Mouse (Mus musculus) left cerebral cortex, adult 2 months (tissue): ENCODE measurements around the gene Prdm5. TPM values are rescaled to one million over a fixed set of nuclear protein-coding genes. Genes with fewer than 3 reads are reported as not detected.

Source experiments
- DNase-seq, 2 experiments: peaks; one replicate each; pipeline ENCODE4 v3.0.0; 2021 to 2022; ENCODE audit warnings: low spot score in 2 of 2, mixed read lengths in 1 of 2; ENCODE audit errors: extremely low spot score in 1 of 2
- H3K27ac ChIP-seq: fragments of 200-600 bp; 2 replicates; pipeline ENCODE4 v1.8.1; 2022
- H3K4me3 ChIP-seq: fragments of 200-600 bp; 2 replicates; pipeline ENCODE4 v1.8.1; 2022
- CTCF ChIP-seq: fragments of 200-600 bp; IDR thresholded peaks from 2 replicates; pipeline ENCODE4 v1.8.1; 2022; ENCODE audit warnings: antibody characterized with exemption, mild to moderate bottlenecking, moderate library complexity
- intact Hi-C: fragments of 180-260 bp; cut with DNase I; formaldehyde crosslinking; loops from one replicate; pipeline ENCODE4 v1.15.1; 2025
- total RNA-seq, 2 experiments: library from RNA; stranded (reverse); gene quantifications; 2 replicates each; pipeline ENCODE4 v1.2.3; 2021

Prdm5 gene
- total RNA-seq, 2 experiments from 2014 or later, result 5.5 to 6.3 TPM

DNA sequence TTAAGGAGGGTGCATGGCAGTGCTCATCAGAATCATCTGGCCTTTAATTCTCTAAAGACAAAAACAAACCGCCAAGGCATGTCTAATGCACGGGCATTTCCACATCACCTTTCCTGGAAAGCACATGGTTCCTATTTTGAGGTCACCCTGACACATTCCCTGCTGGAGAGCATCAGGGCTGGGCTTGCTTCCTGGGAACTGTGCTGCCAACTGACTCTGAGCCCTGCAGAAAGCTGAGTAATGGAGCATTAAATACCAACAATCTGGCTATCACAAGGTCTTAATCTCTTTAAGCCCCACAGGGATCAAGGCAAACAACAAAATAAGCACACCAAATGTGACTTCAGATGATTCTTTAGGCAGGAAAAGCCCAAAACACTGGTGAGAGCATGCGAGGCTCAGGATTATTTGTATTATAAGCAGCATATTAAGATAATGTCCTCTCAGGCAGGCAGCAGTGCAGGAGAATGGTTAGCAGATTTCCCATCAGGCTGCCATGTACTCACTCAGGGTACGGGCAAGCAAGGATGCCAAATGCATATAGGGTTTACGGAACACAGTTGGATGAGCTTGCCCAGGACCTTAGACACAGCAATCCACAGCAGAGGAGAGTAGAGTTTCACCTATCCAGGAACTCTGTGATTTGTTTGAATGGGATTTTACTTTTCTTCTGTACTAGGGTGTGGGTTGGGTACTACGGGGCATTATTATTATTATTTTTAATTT lies 190.8 kb downstream of the Prdm5 start:
- intact Hi-C loops, result no loop called here
- no peak for TF ChIP-seq CTCF

DNA sequence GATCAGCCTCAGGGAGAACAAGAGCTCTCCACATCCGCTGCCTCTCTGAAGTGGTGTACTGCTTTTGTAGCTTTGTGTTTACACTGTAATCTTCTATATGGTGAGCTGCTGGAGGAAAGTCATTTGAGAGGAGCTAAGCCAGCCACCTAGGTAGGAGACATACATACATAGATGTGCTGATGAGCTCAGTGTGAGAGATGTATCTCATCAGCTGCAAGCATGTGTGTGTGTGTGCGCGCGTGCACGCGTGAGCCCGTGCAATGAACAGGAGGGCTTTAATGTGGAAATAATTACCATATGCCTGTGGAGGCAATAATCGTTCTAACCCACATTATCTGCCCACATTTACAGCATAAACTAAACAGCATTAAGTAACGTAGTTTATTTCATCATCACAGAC lies 191.6 kb downstream of the Prdm5 start:
- Histone ChIP-seq H3K4me3 (no peak overlapping the region), H3K27ac (no peak overlapping the region)
- no peak for TF ChIP-seq CTCF
- intact Hi-C loops, result no loop called here
- DNase-seq, result no peak

More for the DNA sequence above, 190.8 kb downstream of the Prdm5 start:
- DNase-seq, result no peak
- Histone ChIP-seq H3K27ac (no peak overlapping the region), H3K4me3 (no peak overlapping the region)

Other genes with a start within 250 kb of the Prdm5 start
- gene Ndnf, start 107.4 kb upstream of the Prdm5 start, total RNA-seq, result 10 to 100 TPM in 1 of 2 experiments, 1 to 10 TPM in 1; 10.0 to 12.6 TPM
- gene 4930544G11Rik, start 173.6 kb downstream of the Prdm5 start, total RNA-seq, result not detected